Mouse (Mus musculus) cerebellum, postnatal 4 days (tissue): ENCODE measurements around the gene Cfap20.
"Not testable (repeated sequence)": the region's sequence is repeated elsewhere in the genome, so short reads cannot be mapped to it uniquely, and the experiment has no call there.

Source experiments
- DNase-seq, 2 experiments: peaks; one replicate each; pipeline ENCODE4 v3.0.0; 2022; ENCODE audit warnings: low spot score in 2 of 2, mixed read lengths in 1 of 2

The Cfap20 gene

DNA sequence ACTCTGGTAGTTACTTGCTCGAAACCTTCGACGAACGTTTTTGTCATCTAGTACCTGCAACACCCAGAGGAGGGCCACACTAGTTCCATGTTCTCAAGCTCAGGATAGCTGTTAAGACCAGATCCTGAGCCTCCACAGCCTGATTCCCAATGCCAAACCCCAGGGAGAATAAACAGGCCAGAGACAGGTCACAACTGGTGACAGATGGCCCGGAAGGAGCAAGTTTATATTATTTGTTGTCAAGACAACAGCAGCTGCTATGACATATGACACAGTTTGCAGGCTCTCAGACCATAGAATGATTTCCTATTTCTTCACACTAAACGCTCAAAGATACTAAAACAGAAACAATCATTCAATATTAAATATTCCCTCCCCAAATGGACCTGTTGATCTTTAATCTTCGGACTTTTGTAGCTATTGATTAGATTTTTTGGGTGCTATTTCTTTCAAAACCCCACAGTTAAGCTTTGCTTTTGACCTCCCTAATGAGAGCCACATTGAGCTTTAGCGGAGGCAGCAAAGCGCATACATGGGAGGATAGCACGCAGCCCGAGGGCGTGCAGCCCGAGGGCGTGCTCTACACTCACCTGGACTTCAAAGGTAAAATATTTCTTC lies 12.4 kb downstream of the Cfap20 start:
- DNase-seq, result no peak

DNA sequence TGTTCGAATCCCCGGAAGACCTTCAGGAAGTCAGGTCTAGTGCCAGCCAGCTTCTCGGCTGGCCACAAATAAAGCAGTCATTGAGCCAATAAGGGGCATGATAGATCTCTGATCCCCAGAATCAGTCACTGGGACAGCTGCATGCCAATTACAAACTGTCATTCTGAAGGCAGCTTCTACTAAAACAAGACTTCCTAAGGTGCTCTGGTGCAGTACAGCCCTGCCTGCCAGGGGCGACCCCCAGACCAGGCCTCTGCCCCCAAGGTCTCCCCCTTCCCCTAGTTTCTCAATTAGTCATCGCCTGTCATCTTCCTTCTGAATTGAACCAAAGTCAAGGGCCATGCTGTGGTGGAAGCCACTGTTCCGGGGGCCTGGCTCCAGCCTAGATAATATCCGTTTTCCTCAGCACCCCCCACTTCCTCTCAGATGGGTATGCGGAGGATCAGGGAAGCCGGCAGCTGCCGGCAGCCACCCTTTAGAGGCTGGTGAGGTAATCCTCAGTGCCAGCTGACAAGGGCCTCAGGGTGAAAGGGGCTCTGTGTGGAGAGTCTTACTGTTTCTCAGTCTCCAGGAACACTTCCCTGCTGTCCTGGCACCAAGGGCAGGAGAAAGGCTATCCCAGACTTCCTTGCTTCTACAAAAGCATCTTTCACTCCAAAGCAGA lies 23.2 kb downstream of the Cfap20 start:
- DNase-seq, result no peak

DNA sequence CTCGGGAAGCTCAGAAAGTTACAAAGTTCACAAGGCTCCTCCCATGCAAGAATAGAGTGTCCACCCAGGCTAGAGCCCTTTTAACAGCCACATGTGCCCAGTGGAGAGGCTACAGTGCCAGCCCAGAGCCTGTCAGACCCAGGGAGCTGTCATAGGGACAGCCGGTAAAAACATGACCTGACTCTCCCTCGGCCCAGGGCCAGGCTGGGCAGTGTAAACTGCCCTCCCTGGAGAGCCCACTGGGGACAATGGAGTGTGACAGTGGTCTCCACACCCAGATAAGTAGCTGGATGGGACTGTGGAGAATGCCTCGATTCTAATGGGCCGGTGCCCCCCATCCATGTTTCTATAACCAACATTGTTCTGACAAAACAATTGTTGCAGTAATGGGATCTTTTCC lies 25.2 kb downstream of the Cfap20 start:
- DNase-seq, result no peak

DNA sequence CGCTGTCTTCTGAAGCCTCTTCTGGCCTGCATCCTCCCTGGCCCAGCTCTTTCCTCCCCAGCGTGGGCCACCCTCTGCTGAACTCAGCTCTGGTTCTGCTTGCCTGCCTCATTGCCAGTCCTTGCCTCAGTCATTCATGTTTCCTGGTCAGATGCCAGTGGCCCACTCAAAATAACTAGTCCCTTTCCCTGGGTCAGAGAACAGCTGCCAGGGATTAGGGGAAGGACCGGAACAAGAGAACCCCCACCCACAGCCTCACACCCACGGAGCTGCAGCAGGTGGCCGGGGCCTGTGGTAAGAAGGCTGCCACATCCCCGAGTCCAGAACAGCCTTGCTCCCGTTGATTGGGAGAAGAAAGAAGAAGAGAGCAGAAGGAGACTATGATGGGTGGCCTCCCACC lies 33.6 kb downstream of the Cfap20 start:
- no peak for DNase-seq

DNA sequence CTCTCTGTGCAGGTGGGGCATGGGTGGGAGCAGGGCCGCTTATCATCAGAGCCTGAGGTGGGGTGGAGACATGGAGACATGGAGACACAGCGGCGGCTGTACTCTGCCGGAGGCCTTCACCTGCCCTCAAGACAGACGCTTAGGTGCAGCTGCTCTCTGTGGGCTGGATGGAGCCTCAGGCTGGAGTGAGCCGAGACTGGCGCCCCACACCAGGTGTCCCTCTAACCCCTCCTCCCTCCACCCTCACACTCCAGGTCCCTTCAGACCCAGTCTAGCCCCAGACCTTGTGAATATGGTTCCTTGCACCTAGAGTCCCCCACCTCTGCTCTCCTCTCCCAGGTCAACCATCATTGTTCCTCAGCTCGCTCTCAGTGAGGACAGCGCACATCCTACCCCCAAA lies 35.5 kb downstream of the Cfap20 start:
- no peak for DNase-seq

DNA sequence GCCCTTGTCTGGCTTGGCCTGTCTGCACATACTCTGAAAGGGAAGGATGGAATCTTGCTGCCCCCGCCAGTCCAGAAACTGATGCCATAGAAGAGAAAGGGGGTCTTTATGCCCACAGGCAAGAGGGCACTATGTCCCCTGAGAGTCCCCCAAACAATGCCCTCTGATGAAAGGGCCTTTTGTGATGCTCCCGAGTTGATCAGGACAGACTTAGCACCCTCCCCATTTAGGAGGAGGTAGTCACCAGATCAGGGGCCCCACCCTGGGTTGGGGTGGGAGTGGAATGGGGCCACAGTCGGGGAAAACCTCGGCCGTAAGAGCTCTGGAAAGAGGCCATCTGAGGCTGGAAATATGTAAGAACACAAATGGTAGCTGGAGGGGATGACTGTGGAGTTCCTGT lies 37.5 kb downstream of the Cfap20 start:
- DNase-seq, result no peak

DNA sequence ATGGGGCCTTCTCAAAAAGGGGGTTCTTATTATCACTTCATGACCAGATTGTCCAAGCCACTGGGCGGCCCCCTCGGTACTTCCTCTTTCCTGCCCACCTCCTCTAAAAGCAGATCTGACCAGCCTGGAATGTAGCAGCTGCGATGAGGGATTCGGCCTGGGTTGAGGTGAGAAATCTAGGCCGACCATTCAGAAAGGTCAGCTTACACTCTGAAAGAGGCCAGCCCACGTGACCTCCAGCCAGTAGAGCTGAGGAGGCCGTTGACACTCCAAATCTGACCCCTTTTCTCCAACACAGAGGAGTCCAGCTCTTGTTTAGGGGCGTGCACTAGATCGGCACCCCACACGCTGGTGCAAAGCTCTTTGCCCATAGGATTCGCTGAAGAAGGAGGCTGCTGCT lies 37.9 kb downstream of the Cfap20 start:
- DNase-seq, result no peak

DNA sequence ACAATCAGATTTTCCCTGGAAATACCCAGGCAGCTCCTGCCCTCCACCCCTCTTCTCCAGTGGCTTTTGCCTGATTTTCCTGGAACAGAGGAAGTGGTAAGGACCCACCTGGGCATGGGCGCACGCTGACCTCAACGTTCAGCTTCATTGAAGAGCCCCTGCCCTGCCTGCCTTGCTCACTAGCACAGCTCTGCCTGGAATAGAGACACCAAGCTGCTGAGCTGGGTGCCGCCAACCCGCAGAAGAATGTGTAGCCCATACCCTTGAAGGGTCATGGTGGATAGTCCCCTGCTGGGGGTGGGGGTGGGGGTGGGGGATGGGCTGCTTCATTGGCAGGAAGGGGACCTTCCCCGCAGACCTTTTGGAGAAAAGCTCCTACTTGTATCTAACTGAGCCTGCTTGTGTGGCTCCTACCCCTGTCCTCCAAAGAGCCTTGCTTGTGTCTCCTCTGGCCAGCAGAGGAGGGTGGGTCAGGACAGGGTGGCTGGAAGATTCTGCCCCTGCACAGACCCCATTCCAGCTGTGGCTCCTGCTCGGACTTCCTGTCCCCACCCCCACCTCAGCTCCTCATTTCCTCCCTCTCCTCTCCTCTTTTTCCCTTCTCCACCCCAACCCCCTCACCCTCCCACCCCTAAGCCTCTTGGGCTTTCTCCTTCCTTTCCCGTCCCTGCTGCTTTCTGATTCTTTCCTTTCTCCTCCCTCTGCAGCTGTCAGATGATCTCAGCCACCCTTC lies 39.3 kb downstream of the Cfap20 start:
- no peak for DNase-seq

DNA sequence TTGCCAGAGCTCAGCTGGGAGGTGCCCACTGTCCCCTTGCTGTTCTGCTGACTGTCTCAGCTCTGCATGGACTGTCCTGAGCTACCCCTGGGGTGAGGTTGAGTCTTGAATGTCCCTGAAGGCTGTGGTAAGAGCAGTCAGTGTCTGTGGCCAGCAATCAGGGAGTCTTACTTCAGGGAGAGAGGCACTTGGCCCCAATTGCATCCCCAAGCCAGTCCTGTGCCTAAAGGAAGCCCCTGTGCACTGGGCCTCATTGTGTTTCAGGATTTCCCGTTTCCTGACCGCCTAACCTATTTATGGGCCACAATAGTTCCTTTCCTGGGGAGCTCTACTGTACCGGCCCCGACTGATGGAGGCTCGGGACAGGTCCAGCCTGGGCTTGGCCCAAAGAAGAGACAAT lies 42.1 kb downstream of the Cfap20 start:
- no peak for DNase-seq

DNA sequence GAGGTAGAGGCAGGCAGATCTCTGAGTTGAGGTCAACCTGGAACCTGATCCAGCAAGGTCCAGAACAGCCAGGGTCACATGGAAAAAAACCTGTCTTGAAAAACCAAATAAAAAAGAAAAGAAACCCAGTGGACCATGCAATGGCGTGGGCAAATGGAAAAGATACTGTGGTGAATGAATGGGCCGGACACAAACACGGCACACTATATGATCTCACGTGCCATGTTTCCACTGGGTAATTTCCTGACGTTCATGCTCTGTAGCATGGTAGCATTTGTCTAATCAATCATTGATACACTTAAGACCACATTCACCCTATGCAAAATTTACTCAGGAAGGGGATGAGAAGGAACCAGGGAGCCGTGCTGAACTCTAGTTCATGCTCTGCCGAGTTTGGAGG lies 43.6 kb downstream of the Cfap20 start:
- DNase-seq, result no peak

DNA sequence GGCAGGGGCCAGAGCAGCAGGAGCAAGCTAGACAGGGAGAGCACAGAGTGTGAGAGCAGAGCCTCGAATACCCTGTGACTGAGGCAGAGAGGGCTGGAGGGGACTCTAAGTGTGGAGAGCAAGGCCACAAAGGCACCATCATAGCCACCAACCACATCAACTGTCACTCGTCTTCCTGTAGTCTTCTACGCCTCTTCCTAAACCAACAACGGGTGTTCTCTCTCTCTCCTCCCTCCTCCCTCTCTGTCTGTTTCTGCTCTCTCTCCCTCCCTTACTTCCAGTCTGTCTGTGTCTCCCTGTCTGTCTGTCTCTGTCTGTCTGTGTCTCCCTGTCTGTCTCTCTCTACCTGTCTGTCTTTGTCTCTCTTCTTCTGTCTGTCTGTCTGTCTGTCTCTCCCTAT lies 44.4 kb downstream of the Cfap20 start:
- no peak for DNase-seq

DNA sequence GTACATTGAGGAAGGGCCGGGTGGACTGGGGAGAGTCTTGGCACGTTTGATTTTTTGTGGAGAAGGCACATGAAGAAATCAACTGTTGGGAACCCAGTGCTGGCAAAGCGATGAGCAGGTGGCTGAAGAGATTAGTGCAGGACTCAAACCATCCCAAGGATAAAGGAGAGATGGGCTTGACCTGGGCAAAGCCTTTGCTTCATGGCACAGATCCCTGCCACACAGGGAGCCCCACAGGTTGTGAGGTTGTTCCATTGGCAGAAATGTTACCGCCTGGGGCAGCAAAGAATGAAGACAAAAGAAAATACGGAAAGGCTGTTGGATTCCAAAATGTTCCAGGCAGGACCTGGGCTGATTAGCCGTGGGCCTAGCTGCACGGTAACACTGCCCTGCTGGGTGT lies 46.7 kb downstream of the Cfap20 start:
- no peak for DNase-seq

DNA sequence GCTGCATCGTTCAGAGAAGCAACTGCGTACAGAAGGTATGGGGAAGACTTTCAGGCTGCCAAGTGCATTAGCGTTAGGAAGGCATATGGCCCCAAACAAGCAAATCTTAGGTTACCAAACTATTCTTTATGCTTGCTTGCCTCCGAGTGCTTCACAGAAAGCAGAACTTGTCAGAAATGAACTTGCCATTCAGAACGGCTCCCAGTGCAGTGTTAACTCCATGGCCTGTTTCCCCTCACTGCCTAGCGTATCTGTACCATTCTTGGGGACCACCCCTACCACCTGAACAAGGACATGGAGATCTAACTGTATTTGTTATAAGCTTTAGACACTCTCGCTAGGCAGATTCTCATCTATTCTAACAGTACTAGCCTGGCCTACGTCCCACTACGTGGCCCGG lies 47.4 kb downstream of the Cfap20 start:
- DNase-seq, result no peak

DNA sequence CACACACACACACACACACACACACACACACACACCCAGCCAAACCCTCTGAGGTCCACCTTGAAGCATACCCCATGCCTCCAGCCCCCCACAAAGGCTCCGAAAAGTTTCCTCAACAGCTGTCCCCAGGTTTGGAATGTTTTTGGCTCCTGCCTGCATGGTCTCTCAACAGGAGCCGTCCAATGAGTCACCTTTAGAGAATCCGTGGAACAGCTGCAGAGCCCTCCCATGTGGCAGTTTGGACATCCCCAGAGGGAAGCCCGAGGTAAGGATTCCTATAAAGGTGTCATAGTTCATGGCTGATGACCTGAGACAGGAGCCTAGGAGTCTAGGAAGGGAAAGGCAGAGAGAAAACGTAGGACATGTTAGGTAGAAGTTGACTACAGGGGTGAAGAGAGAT lies 48.6 kb downstream of the Cfap20 start:
- DNase-seq, result no peak

DNA sequence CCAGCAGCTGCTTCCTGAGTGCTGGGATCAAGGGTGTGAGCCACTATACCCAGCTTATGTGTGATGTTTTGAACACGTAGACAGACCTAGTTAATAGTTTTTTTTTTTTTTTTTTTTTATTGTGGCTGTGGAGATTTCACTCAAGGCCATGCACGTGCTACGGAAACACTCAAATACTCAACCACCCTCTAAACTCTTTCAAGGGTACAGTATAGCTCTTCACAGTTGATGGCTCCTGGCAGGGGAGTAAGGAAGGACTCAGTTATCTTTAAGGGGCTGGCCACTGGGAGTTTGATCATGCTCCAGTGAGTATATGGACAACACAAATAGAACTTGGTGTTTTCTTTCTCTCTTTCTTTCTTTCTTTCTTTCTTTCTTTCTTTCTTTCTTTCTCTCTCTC lies 50.2 kb downstream of the Cfap20 start:
- DNase-seq, result no peak

DNA sequence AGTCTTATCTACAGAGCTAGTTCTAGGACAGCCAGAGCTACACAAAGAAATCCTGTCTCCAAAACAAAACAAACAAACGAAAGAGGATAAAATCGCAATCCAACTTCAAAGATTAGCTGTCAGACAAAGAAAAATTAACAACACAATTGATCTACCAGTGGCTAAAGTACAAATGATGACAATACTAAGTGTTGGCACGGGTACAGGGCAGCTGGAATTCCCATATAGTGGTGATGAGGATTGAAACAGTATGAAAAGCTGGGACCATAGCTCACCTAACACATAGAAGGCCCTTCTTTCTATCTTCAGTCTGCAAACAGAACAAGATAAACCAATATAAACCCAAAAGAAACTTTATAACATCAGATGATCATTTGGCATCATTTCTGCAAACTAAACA lies 53.1 kb downstream of the Cfap20 start:
- no peak for DNase-seq

DNA sequence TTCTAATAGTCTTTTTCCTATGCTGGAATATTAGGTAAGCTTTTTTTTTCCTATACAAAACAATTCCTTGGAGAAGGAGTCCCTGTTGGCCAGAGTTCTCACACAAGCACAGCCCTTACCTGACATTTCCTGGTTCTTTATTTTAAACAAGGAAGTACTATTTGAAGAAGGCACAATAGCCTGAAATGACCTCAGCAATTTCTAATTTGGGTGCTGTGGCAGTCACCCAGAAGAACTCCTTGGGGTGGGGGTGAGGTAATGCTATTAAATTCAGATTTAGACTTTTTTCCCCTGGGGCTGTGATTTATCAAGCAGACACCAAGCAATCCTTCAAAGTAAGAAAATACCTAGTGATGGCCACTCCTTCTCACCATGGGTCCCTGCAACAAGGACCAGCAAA lies 53.7 kb downstream of the Cfap20 start:
- DNase-seq, result no peak

DNA sequence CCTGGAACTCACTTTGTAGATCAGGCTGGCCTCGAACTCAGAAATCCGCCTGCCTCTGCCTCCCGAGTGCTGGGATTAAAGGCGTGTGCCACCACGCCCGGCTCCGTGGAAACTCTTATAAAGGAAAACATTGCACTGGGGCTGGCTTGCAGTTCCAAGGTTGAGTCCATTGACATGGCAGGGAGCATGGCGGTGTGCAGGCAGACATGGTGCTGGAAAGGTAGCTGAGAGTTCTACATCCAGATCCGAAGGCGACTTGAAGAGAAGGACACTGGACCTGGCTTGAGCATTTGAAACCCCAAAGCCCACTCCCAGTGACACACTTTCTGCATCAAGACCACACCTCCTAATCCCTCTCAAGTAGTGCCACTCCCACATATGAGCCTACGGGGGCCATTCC lies 55.7 kb downstream of the Cfap20 start:
- DNase-seq, result not testable (repeated sequence)

DNA sequence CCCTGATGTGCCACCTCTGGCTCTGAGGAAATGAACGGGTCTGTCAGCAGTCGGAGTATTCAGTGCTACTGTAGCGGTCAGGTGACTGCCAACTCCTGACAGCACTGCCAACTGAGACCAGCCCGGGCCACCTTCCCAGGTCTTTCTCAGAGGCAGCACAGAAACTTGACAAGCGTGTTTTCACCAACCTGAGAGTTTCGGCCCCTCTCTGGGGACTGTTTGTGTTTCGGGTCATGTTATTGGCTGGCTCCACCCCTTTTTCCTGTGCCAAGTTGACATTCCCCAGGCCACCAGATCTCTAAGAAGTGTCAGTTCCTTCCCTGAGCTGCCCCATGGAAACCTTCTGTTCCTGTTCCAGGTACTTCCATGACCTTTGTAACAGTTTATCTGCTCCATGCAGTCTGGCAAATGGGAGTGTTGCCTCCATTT lies 56.8 kb downstream of the Cfap20 start:
- no peak for DNase-seq

DNA sequence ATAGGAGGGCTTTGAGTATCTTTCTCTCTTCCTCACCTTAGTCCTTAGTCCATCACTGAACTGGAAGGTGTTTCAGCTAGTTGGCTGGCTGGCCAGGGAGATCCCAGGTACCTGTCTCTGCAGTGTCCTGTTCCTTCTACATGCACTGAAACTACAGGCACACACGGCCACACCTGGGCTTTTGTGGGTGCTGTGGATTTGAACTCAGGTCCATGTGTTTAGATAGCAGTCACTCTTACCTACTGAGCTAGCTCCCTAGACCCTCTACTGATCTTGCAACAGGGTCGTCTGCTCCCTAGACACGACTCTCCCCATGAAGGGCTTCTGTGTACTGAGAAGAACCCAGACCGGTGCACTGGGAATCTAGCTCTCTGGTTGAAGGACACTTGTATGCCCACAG lies 57.6 kb downstream of the Cfap20 start:
- DNase-seq, result no peak

DNA sequence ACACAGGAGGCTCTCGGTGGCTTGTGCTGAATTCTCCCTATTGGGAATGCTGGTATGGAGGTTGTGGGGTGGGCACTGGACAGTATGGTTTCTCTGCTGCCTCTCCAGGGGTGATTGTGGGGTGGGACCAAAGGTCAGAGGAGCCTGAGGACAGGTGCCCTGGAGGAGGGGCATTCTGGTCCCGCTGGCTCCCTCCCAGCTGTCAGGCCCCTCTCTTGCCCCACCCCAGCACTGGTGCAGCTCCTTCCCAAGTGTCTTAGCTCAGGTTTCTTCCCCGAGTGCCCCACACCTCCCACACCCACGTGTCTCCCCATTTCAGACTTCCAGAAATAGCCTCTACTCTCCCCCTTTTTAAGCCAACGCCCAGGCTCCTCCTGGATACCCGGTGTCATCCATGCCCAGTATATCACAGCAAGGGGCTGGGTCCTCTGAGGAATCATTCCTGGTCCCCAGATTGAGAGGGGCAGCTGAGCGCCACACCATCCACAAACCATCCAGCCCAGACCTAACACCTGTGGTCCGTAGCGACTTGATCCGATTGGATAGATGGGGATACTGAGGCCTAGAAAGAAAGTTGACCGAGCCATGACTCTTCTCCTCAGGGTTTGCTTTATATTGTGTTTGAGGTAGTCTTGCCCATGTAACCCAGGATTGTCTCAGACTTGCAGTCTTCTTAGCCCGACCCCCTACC lies 58.2 kb downstream of the Cfap20 start:
- no peak for DNase-seq

DNA sequence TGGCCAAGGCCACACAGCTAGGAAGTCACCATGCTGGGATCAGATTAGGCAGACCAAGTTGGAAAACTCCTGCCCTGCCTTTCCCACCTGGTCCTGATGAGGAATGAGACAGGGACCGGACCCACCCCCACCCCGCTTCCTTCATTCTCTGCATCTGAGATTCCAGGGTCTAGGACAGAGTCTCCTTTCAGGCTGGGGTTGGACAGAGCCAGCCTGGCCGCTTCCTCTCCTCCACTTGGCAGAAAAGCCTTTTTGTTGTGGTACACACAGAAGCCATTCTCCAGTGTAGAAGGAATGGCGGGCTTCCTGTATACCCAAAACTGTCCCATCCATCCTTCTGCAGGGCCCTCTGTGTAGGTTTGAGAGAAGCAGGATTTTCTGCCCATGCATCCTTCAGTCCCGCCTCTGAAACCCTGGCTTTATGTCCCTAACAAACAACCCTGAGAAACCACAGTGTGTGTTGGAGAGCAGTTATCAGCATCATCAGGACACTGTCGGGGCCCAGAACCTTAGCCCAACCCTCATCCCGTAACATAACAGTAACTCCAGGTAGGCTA lies 59.2 kb downstream of the Cfap20 start:
- DNase-seq, result no peak
